Mouse (Mus musculus) C2C12 (cell line): ENCODE results near the gene C87436.

Source experiments
- CTCF ChIP-seq: IDR thresholded peaks from one replicate; pipeline ENCODE4 v1.5.1; 2011; ENCODE audit not compliant: control insufficient read depth, insufficient read depth, insufficient read length
- MYOG ChIP-seq: IDR thresholded peaks from one replicate; pipeline ENCODE4 v1.6.1; 2011; ENCODE audit not compliant: control insufficient read depth, insufficient read length; ENCODE audit errors: extremely low read depth

DNA sequence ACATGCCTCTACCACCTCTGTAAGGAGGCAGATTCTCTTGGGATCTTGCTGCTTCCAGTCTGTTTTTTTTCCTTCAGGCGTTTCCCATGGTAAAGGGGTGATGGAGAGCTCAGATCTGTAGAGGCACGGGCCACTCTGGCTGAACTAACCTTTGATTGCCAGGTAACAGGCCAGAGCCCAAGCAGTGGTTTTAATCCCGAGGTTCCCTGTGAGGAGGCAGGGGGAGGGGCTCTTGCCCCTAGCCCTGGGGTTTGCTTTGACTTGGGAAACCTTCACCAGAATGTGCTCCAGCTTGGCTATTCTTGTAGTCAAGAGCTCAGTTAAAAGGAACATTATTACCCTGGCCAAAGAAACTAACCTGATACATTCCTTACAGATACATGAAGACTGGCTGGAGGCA is 57.5 kb downstream of the C87436 start:
- TF ChIP-seq CTCF (no peak), MYOG (no peak)
